Mouse (Mus musculus) thymus, postnatal 25 days (tissue): ENCODE data around the gene Pecam1.
"Not testable (repeated sequence)": the region's sequence is repeated elsewhere in the genome, so short reads cannot be mapped to it uniquely, and the experiment has no call there.

ENCODE experiments used
- DNase-seq: peaks from one replicate; pipeline ENCODE4 v3.0.0; 2022

The Pecam1 gene

DNA sequence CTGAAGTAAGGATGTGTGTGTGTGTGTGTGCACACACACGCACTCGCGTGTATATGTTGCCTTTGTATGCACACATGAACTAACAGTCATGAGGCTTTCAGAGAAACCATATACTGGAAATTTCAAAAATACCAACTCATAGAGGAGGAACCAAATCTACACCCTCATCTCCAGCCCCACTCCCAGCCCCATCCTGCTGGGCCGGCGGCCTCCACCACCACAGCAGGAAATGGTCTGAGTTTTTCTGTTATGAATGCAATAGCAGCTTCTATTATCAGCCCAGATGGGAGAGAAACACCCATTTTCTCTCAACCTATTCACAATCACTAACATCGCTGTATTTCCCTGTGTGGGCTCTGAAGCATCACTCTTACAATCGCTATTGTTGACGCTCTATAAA is 128.4 kb downstream of the Pecam1 start:
- DNase-seq, result no peak

DNA sequence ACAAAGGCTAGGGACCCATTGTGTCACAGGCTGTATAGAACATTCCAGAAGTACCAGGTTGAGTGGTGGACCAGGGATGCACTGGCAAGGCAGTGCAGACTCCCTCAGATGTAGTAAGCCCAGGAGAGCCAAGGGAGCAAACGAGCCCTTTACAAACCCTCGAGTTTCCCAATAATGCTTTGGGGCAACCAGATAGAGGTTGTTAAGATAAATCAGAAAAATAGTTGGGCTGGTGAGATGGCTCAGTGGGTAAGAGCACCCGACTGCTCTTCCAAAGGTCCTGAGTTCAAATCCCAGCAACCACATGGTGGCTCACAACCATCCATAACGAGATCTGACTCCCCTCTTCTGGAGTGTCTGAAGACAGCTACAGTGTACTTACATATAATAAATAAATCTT is 131.7 kb downstream of the Pecam1 start:
- DNase-seq, result not testable (repeated sequence)

DNA sequence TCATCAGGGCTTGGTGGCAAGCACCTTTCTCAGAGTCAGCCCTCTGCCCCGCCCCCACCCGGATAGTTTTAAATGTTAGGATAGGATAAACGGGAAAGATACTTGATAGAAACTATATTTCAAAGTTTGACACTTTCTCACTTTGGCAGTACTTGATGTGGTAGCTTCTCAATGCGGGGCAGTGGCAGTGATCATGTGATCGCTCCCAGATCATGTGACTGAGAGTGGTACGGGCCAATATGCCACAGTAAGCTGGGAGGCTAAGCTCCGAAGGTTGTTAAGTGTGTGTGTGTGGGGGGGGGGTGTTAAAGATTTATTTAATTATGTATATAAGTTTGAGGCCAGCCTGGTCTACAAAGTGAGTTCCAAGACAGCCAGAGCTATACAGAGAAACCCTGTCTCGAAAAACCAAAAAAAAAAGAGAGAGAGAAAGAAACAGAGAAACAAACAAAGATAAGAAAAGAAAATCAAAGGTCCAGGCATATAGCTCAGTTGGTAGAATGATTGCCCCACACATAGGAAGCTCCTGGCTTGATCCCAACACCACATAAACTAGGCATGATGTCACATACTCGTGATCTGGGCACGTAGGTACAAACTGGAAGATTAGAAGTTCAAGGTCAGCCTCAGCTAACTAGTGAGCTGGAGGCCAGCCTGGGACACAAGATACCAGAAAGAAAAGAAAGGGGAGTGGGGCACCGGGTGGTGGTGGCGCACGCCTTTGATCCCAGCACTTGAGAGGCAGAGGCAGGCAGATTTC is 132.4 kb downstream of the Pecam1 start:
- no peak for DNase-seq

DNA sequence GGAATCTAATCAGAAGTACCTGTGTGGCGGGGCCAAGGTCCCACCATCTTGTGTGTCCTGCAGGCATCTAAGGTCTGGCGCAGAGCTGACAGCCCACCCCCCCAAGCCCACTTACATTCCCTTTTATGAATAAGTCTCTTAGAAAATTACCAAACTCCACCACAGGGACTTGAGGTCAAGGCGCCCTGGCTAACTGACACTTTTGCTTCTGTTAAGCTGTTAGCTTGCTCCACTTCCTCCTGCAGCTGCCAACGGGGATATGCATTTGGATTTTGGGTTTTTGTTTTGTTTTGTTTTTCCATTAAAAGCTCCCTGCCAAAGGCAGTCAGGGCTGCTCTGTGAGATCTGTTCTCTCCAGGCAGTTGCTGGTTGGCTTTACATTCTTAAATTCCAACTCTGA is 134.9 kb downstream of the Pecam1 start:
- no peak for DNase-seq

DNA sequence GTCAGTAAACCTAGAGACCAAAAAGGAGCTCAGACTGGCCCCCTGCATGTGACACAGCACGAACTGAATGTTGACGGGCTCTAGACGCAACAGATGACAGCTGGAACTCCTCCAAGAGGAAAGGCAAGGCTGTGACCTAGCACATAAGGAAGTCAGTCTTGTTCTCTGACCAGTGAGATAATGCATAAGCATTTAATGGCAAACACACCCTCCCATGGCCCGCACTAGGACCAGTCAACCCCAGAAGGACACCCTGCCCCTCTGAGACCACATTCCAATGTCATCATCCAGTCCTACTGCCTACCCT is 136.1 kb downstream of the Pecam1 start:
- DNase-seq, result no peak

DNA sequence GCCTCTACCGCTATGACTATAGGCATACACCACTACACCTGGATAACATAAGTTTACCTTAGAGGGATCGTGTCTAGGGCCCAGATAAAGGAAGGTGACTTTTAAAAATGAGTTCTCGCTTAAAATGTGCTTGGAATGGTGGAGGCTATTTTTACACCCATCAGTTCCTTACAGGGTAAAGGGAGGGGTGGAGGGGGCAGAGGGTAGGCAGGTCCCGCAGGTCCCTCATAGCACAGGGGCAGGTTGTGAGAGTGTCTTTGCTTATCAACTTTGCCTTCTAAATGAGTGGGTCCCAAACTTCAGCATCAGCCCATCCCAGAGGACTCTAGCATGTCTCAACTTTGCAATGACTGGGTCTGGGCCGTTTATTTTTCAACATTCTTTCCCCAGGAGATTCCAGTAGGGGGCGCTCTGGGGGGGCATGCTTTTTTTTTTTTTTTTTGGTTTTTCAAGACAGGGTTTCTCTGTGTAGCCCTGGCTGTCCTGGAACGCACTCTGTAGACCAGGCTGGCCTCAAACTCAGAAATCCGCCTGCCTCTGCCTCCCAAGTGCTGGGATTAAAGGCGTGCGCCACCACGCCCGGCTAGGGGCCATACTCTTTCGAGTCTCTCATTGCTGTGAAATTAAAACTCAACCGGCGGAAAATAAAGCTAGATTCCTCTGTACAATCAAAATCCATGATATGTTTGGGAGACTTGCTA is 136.6 kb downstream of the Pecam1 start:
- DNase-seq, result peak; percentile 19

DNA sequence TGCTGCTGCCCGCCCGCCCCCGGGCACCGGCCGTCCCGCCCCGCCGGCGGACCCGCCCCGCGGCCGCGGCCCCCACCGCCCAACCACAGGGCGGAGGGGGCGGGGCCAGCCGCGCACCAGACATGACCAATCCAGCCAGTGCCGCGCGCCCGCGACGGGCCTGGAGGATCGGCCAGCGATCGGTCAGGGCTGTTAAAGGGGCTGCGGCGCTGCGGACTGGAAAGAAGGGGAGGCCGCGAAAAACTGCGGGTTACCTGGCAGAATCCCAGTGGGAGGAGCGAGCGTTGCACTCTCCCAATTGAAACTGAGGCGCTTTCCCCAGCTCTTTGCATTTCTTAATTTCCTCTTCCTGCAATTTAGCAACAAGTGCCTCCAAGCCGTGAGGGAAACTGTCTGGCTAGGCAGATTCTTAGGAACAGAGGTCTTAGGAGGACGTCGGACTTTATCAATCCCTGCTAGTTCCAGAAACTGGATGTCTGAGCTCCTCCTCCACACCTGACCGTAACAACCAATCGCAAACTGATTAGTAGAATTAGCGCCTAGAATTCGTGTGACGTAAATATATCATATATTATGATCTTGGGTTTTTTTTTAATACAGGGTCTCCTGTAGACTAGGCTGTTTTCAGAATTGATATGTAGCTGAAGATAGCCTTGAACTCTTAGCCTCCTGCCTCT is 137.3 kb downstream of the Pecam1 start, which contains the start of gene Tex2:
Tex2 (minus strand) TSS at position 463 of the 677 bp plus-strand sequence.
- DNase-seq, result peak; percentile 94

DNA sequence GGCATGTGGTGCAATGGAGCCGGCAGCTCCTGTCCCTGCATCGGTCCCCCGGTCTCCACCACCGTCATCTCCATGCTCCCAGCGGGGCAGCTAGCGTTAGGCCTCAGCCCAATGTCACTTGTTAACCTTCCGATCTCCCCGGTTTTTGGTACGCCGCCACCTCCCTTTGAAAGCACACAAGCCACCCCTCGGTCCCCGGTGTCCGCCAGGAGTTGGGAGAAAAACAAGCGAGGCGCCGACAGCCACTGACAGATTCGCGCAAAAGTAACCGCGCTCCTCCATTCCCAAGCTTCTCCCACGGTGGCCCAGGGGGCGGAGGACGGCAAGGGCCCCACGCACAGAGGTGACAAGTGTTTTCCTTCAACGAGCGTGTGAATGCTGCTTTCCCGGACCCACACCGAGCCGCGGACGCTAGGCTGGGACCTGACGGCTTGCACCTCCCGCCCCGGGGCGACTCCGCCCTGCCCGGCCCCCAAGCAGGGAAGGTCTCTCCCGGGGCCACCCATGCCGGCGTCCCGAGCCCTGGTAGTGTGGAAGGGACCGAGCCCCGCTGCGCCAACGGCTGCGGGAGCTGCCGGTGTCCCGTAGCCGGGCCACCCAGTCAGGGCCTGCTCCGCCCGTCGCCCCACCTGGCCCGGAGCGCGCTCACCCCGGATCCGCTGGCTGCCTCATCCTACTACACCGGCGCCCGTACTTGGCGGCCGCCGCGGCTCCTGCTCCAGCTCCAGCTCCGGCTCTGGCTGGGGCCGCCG is 138.0 kb downstream of the Pecam1 start:
- DNase-seq, result peak; percentile 41

DNA sequence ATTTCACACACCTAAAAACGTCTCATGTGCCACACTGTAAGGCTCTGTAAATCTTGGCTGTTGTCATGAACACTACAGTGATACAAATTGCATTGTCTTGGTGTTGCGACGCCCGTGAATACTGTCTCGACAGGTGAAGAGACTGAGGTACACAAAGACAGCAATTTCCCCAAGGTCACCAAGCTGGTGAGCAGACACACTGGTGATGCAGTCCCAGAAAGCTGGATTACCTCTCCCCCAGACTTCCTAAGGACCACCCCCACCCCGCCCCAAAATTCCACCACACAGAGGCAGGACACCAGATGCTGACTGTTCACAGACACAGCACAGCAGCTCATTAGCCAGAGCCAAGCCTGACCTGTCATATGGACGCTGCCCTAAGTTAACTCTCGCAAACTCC is 140.7 kb downstream of the Pecam1 start:
- DNase-seq, result no peak

DNA sequence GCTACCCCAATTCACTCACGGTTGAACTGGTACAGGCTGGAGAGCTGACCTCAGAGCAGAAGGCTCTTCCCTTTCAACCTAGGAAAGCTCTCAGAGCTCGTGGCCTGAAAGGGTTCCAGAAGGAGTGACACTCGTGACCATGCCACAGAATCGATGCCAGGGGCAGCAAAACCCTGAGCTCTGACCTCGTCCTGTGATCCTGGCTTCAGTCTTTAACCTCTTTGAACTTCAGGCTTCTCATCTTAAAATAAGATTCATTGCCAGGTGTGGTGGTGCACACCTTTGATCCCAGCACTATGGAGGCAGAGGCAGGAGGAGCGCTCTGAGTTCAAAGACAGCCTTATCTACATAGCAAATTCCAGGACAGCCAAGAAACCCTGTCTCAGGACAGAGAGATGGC is 143.1 kb downstream of the Pecam1 start:
- DNase-seq, result no peak

DNA sequence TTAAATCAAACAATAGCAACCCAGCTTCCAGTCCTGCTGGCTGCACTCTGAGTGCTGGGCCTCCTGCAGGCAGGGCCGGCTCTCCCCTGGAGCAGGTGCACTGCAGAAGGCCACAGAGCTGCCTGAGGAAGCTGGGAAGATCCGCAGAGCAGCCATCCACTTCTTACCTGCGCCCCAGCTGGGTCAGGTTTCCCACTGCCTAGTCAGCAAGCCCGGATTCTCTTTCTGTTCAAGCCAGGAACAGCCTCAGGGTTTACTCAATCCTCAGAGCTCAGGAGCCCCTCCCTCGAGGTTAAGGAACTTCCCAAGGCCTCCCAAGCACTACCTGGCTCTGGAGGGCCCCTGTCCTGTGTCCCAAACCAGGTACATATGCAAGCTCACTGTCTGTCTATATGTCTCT is 144.4 kb downstream of the Pecam1 start:
- no peak for DNase-seq
